Mouse (Mus musculus) activated CD4-positive, CD25-positive, alpha-beta regulatory T cell, adult 4 months (primary cell): Measurements from ENCODE around the gene Arid3a. TPM values are rescaled to one million over a fixed set of nuclear protein-coding genes. Genes with fewer than 3 reads are reported as not detected.

Source experiments
- ATAC-seq: one replicate; pipeline ENCODE4 v1.8.0; 2017
- polyA plus RNA-seq, 2 experiments: library from polyadenylated mRNA; unstranded; fragments of 100-300 nt; shearing (Covaris generic); gene quantifications; one replicate each; pipeline ENCODE4 v1.2.1; 2017

Arid3a gene
- polyA plus RNA-seq, 2 experiments from 2014 or later: 2.1 to 2.5 TPM

DNA sequence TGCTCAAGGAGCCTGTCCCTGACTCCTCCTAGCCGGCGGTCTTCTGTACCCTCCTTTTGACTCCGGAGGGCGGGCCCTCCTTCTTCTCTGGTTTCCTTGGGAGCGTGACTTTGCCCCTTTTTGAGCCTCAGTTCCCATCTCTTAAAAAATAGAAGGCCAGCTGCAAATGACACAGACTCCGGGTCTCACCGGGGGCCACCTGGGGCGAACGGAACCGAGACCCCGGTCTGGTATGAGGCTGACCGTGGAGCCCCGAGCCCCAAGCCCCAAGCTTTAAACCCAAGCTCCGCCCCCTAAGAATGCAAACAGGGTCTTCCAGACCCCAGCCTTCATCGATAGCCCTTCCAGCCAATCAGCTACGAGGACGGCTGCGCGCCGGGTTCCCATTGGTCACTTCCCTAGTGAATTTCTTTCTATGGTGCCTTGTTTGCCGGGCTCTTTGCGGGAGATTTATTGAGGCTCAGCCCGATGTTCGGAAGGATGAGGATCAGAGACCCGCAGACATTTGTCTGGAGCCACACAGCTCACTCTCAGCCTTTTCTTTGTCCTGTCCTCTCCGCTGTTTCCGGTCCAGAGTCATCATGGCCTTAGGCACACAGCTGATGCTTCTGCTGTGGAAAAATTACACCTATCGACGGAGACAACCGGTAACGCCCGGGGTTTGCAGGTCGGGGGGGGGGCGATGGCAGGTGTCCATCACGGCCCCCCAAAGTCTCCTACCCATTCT lies 70.4 kb downstream of the Arid3a start:
- ATAC-seq: no peak

DNA sequence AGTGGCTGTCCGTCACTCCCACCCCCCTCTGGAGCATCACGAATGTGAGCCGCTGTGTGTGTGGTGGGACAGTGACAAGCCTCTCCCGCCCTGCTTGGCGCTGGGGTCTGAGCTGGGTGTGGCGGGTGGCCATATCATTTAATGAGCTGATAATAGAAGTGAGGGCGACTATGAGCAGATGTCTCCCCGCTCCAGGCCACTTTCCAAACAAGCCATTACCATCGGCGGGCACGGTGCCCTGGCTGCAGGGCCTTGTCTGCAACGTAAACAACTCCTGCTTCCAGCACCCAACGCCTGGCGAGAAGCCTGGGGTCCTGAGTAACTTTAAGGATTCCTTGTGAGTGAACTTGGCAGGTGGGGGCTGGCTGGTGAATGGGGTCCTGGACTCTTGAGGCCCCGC lies 71.0 kb downstream of the Arid3a start:
- ATAC-seq: no peak

GRCm38 (mm10) chr10:80001945-80002344 lies 75.1 kb downstream of the Arid3a start:
- ATAC-seq: no peak

GRCm38 (mm10) chr10:80002829-80003228 lies 76.0 kb downstream of the Arid3a start:
- no peak for ATAC-seq

DNA sequence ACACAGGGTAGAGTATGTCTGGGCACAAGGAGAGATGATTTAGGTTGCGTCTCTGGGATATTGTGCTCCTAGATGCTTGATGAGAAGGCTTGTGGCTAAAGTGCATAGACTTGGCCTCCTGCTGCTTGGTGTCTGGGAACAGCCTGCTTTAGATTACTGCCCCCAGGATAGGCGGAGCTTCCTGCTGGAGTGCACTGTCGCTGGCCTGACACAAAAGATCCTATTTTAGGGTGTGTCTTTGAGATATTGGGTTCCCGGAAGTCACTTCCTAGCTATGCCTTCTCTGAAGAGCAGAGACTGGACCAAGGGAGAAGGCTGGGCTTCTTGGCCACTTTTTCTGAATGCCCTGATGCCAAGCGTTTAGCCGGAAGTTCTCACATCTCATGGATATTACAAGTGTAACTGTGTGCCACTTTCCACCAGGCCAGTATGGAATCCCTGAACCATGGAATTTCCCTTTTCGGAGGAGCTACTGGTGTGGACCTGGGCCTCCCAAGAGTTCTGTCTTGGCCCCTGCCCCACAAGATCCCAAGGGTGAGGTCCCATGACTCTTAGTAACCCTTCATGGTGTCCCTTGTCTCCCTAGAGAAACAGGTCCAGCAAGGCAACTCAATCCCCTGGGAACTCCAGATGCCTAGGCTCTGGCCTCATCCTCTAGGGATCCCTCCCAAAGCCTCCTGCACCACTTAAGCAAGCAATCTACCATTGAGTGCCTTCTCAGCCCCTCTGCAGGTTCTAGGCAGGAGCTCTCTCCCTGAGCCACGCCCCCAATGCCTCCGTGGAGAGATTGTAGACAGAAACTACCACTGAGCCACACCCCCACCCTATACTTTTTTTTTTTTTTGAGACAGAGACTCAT lies 76.8 kb downstream of the Arid3a start:
- no peak for ATAC-seq

DNA sequence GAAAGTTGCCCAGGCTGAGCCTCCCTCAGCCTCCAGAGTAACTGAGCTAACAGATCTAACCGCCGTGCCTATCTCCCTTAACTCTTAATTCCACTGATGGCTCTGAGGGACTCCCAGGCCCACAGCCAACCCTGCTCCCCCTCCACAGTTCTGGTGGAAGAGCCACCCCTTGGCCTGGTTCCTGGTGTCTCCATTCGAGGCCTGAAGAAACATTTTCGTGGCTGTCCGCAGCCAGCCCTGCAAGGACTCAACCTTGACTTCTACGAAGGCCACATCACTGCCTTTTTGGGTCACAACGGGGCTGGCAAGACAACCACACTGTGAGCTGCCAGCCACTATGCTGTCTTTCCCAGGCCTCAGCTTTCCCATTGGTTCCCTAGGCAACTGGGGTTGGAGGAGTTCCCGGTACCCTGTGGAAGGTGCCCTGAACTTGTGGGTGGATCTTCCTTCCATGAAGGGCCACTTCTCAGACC lies 77.4 kb downstream of the Arid3a start:
- no peak for ATAC-seq

Other genes with a start within 250 kb of the Arid3a start
- 10 to 100 TPM; 17.4 to 27.5 TPM for gene Cdc34, start 244.8 kb upstream of the Arid3a start, polyA plus RNA-seq
- under 1 TPM; 0.52 to 0.62 TPM for gene Gzmm, start 238.0 kb upstream of the Arid3a start, polyA plus RNA-seq
- gene Bsg, start 222.6 kb upstream of the Arid3a start, polyA plus RNA-seq: 100 to 1,000 TPM; 135 to 157 TPM
- gene Hcn2, start 210.4 kb upstream of the Arid3a start, polyA plus RNA-seq: not detected
- 10 to 100 TPM; 13.6 to 21.4 TPM for gene Polrmt, start 180.5 kb upstream of the Arid3a start, polyA plus RNA-seq
- gene Fgf22, start 172.0 kb upstream of the Arid3a start, polyA plus RNA-seq: not detected
- 1 to 10 TPM; 3.9 to 4.4 TPM for gene Rnf126, start 160.1 kb upstream of the Arid3a start, polyA plus RNA-seq
- under 1 TPM in 1 of 2 experiments, not detected in 1; 0.86 TPM for gene Fstl3, start 149.8 kb upstream of the Arid3a start, polyA plus RNA-seq
- 1 to 10 TPM in 1 of 2 experiments, under 1 TPM in 1; 0.76 to 1.1 TPM for gene Prss57, start 136.1 kb upstream of the Arid3a start, polyA plus RNA-seq
- under 1 TPM; 0.55 to 0.95 TPM for gene Palm, start 133.5 kb upstream of the Arid3a start, polyA plus RNA-seq
- gene Misp, start 106.1 kb upstream of the Arid3a start, polyA plus RNA-seq: not detected
- gene Ptbp1, start 72.6 kb upstream of the Arid3a start, polyA plus RNA-seq: 100 to 1,000 TPM in 1 of 2 experiments, 10 to 100 TPM in 1; 94.0 to 159 TPM
- gene Prtn3, start 52.6 kb upstream of the Arid3a start, polyA plus RNA-seq: not detected
- gene Plppr3, start 52.4 kb upstream of the Arid3a start, polyA plus RNA-seq: 1 to 10 TPM; 1.6 to 2.1 TPM
- not detected for gene Elane, start 40.8 kb upstream of the Arid3a start, polyA plus RNA-seq
- not detected for gene Cfd, start 36.2 kb upstream of the Arid3a start, polyA plus RNA-seq
- 10 to 100 TPM in 1 of 2 experiments, 1 to 10 TPM in 1; 6.7 to 10.5 TPM for gene Med16, start 18.1 kb upstream of the Arid3a start, polyA plus RNA-seq
- gene Gm26602, start 16.2 kb upstream of the Arid3a start, polyA plus RNA-seq: not detected
- gene Kiss1r, start 10.1 kb upstream of the Arid3a start, polyA plus RNA-seq: under 1 TPM in 1 of 2 experiments, not detected in 1; 0.22 TPM
- 100 to 1,000 TPM in 1 of 2 experiments, 10 to 100 TPM in 1; 92.3 to 122 TPM for gene R3hdm4, start 5.8 kb upstream of the Arid3a start, polyA plus RNA-seq
- 10 to 100 TPM; 63.9 to 70.0 TPM for gene Wdr18, start 33.1 kb downstream of the Arid3a start, polyA plus RNA-seq
- gene Grin3b, start 43.7 kb downstream of the Arid3a start, polyA plus RNA-seq: not detected
- gene Tmem259, start 57.3 kb downstream of the Arid3a start, polyA plus RNA-seq: 1 to 10 TPM; 1.9 to 3.8 TPM
- gene Cnn2, start 61.5 kb downstream of the Arid3a start, polyA plus RNA-seq: 100 to 1,000 TPM; 828 to 877 TPM
- gene Abca7, start 69.5 kb downstream of the Arid3a start, polyA plus RNA-seq: 10 to 100 TPM; 13.2 to 17.0 TPM
- 100 to 1,000 TPM; 196 to 326 TPM for gene Arhgap45, start 89.6 kb downstream of the Arid3a start, polyA plus RNA-seq
- 100 to 1,000 TPM; 174 to 175 TPM for gene Polr2e, start 112.8 kb downstream of the Arid3a start, polyA plus RNA-seq
- gene Gpx4, start 120.1 kb downstream of the Arid3a start, polyA plus RNA-seq: 100 to 1,000 TPM; 346 to 370 TPM
- 10 to 100 TPM; 26.8 to 32.5 TPM for gene Sbno2, start 178.5 kb downstream of the Arid3a start, polyA plus RNA-seq
- 10 to 100 TPM; 22.1 to 25.4 TPM for gene Stk11, start 188.8 kb downstream of the Arid3a start, polyA plus RNA-seq
- gene Atp5d, start 211.6 kb downstream of the Arid3a start, polyA plus RNA-seq: 100 to 1,000 TPM; 338 to 428 TPM
- gene Cbarp, start 213.8 kb downstream of the Arid3a start, polyA plus RNA-seq: under 1 TPM; 0.74 to 0.96 TPM
- gene Midn, start 221.2 kb downstream of the Arid3a start, polyA plus RNA-seq: 1 to 10 TPM; 7.3 to 9.2 TPM
- gene Cirbp, start 238.9 kb downstream of the Arid3a start, polyA plus RNA-seq: 100 to 1,000 TPM; 132 to 177 TPM
- 10 to 100 TPM; 18.0 to 22.7 TPM for gene 1600002K03Rik, start 245.9 kb downstream of the Arid3a start, polyA plus RNA-seq